Mouse (Mus musculus): ENCODE data around the gene Kras. TPM values are rescaled to one million over a fixed set of nuclear protein-coding genes. Genes with fewer than 3 reads are reported as not detected.

Kras gene
- polyA plus RNA-seq, 1 experiment = 295 TPM

GRCm38 (mm10) chr6:145235367-145235766 lies 14.7 kb downstream of the Kras start:
- H3K4me3 ChIP-seq (ENCODE audit: insufficient read depth, low read depth, low read length) = no peak overlapping the region
- no peaks in the 10 kb centered on the region for H3K4me1 ChIP-seq (ENCODE audit: control insufficient read depth, insufficient read depth, low read length)
- 51% methylated on average over 6 of the region's 6 CpGs for WGBS
- TF ChIP-seq CTCF (IDR thresholded peaks at IDR 0.05; ENCODE audit: insufficient read depth, low read depth, low read length) (no peak), POLR2A (IDR thresholded peaks at IDR 0.05; ENCODE audit: insufficient read depth, low read depth, low read length) (no peak)
- H3K27ac ChIP-seq (ENCODE audit: insufficient read depth, low read depth, low read length) = no peak overlapping the region

DNA sequence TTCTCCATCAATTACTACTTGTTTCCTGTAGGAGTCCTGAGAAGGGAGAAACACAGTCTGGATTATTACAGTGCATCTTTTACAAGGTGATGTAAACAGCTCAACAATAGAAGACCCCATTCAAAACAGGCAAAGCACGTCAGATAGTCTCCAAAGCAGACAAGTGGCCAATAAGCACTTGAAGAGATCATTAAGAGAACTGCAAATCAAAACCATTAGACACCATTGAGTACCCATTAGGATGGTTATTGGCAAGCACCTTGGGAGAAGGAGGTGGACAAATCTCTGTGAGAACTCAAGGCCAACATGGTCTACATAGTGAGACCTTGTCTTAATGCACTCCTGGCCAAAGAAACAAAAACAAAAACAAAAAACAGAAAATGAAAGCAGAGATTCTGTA lies 15.6 kb downstream of the Kras start:
- no peak for TF ChIP-seq POLR2A (IDR thresholded peaks at IDR 0.05; ENCODE audit: insufficient read depth, low read depth, low read length)
- no peak for TF ChIP-seq CTCF (IDR thresholded peaks at IDR 0.05; ENCODE audit: insufficient read depth, low read depth, low read length)
- Histone ChIP-seq H3K4me1 (ENCODE audit: control insufficient read depth, insufficient read depth, low read length) (no peaks in the 10 kb centered on the region), H3K4me3 (ENCODE audit: insufficient read depth, low read depth, low read length) (no peak overlapping the region), H3K27ac (ENCODE audit: insufficient read depth, low read depth, low read length) (no peak overlapping the region)
- 81% methylated on average over 1 of the region's 1 CpGs for WGBS

DNA sequence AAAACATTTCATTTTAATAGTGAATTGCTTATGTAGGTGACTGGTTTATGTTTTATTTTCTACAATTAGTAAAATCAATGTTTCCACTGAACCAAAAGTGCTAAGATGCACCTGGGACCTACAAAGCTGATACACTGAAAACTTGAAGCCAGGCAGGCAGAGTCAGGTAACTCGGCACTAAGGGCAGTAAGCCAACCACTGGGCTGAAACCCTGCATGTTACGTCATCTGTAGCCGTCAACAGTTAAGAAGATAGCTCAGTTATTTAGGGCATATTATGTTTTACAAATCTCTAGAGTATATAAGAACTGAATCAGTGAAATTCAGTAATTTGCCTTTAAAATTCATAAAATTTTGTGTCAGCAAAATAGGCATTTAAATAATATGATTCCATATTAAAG lies 23.7 kb downstream of the Kras start:
- Histone ChIP-seq H3K27ac (ENCODE audit: insufficient read depth, low read depth, low read length) (no peak overlapping the region), H3K4me1 (ENCODE audit: control insufficient read depth, insufficient read depth, low read length) (no peaks in the 10 kb centered on the region), H3K4me3 (ENCODE audit: insufficient read depth, low read depth, low read length) (no peak overlapping the region)
- TF ChIP-seq CTCF (IDR thresholded peaks at IDR 0.05; ENCODE audit: insufficient read depth, low read depth, low read length) (no peak), POLR2A (IDR thresholded peaks at IDR 0.05; ENCODE audit: insufficient read depth, low read depth, low read length) (no peak)
- 89% methylated on average over 3 of the region's 3 CpGs for WGBS

DNA sequence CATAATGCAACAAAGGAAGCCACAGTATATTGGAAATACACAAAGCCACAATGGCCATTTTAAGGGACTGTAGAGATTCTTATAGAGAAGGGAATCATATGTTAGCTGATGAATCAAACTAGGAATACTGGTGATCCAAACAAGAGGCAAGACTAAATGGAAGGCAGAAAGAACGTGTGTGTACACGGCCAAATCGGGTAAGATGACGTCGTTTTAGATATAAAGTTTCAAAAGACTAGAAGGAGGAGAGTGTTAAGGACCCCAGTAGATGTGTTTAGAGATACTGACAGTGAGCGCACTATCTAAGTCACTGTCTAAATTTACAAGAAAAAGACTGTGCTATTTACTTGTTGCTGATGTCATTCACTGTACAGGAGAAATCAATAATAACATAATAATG lies 25.8 kb downstream of the Kras start:
- H3K4me3 ChIP-seq (ENCODE audit: insufficient read depth, low read depth, low read length) = no peak overlapping the region
- WGBS = 86% methylated on average over 6 of the region's 6 CpGs
- no peaks in the 10 kb centered on the region for H3K4me1 ChIP-seq (ENCODE audit: control insufficient read depth, insufficient read depth, low read length)
- no peak overlapping the region for H3K27ac ChIP-seq (ENCODE audit: insufficient read depth, low read depth, low read length)
- TF ChIP-seq CTCF (IDR thresholded peaks at IDR 0.05; ENCODE audit: insufficient read depth, low read depth, low read length) = no peak
- no peak for TF ChIP-seq POLR2A (IDR thresholded peaks at IDR 0.05; ENCODE audit: insufficient read depth, low read depth, low read length)

DNA sequence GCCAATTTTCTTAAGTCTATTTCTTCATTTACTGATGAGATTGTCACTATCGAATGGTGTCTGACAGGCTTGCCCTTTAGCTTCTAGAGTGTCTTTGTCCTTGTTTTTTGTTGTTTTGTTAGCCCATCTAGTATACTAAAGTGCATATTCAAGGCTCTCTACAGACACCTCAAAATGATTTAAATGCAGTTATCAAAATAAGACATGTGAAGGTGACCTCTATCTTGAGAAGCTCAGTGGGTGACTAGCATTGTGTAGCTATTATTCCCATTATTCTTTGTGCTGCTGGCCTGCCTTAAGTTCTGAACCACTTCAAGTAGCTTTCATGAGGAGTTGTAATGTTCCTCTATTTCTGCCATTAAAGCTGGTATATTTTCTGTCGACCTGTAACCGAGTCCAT lies 34.2 kb downstream of the Kras start:
- TF ChIP-seq CTCF (IDR thresholded peaks at IDR 0.05; ENCODE audit: insufficient read depth, low read depth, low read length) (no peak), POLR2A (IDR thresholded peaks at IDR 0.05; ENCODE audit: insufficient read depth, low read depth, low read length) (no peak)
- WGBS = 94% methylated on average over 3 of the region's 3 CpGs

GRCm38 (mm10) chr6:145213916-145214315 lies 36.1 kb downstream of the Kras start:
- TF ChIP-seq CTCF (IDR thresholded peaks at IDR 0.05; ENCODE audit: insufficient read depth, low read depth, low read length) (no peak), POLR2A (IDR thresholded peaks at IDR 0.05; ENCODE audit: insufficient read depth, low read depth, low read length) (no peak)
- WGBS = 87% methylated on average over 2 of the region's 2 CpGs
- H3K4me1 ChIP-seq (ENCODE audit: control insufficient read depth, insufficient read depth, low read length) = no peaks in the 10 kb centered on the region

More for the DNA sequence above, 34.2 kb downstream of the Kras start:
- Histone ChIP-seq H3K4me1 (ENCODE audit: control insufficient read depth, insufficient read depth, low read length) (no peaks in the 10 kb centered on the region), H3K4me3 (ENCODE audit: insufficient read depth, low read depth, low read length) (no peak overlapping the region), H3K27ac (ENCODE audit: insufficient read depth, low read depth, low read length) (no peak overlapping the region)

DNA sequence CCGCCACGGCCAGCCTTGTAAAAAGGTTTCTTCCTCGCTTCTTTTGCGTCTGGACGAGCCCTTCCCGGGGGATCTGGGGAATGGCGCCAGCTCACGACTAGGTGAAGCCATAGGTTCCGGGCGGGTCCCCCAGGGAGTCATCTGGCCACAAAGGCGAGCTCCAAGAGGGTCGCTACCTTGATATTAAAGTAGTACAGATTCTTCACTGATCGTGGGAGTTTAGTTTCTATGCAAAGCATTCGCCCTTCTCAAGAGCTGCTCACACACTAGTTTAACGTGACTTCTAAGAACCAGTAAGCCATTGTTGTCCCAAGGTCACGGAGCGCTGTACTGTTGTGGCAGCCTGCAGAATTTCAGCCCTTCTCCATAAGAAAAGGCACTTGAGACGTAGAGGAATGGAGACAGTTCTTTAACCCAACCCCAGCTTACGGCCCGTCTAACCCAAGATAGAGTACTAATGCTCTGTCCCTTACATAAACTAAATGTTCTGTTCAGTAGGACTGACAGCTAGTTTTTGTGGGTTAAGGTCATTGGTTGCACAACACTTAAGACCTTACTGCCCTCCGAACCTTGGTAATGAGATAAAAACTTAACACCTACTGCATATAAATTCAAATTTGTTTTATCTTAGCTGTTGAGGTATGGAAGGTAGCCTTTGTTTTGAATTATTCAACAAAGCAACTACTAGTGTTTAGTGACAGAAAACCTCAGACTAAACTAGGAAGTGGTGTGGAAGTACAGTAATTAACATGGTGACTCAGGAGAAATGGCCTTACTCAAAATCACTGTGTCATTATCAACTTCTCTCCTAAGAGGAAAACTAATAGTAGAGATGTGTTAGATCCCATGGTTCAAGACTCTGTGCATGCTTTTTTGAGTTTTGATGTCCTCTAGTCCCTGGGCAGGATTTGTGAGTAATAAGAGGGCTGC lies 38.4 kb downstream of the Kras start:
- H3K4me3 ChIP-seq (ENCODE audit: insufficient read depth, low read depth, low read length) = peak overlapping the region; percentile 86
- WGBS = 3% methylated on average over 21 of the region's 21 CpGs
- TF ChIP-seq POLR2A (IDR thresholded peaks at IDR 0.05; ENCODE audit: insufficient read depth, low read depth, low read length) (no peak; the same call in 1 of the 2 replicates), CTCF (IDR thresholded peaks at IDR 0.05; ENCODE audit: insufficient read depth, low read depth, low read length) (no peak)
- peak overlapping the region; percentile 91 for H3K27ac ChIP-seq (ENCODE audit: insufficient read depth, low read depth, low read length)
- no peaks in the 10 kb centered on the region for H3K4me1 ChIP-seq (ENCODE audit: control insufficient read depth, insufficient read depth, low read length)

More at GRCm38 (mm10) chr6:145213916-145214315, 36.1 kb downstream of the Kras start:
- Histone ChIP-seq H3K4me3 (ENCODE audit: insufficient read depth, low read depth, low read length) (no peak overlapping the region), H3K27ac (ENCODE audit: insufficient read depth, low read depth, low read length) (no peak overlapping the region)

- TF ChIP-seq CTCF (IDR thresholded peaks at IDR 0.05; ENCODE audit: insufficient read depth, low read depth, low read length) (no peak), POLR2A (IDR thresholded peaks at IDR 0.05; ENCODE audit: insufficient read depth, low read depth, low read length) (peak; percentile 98)
- Histone ChIP-seq H3K4me3 (ENCODE audit: insufficient read depth, low read depth, low read length) (peak within 1 kb of the TSS; percentile 86), H3K4me1 (ENCODE audit: control insufficient read depth, insufficient read depth, low read length) (no peaks in the 10 kb centered on the region), H3K27ac (ENCODE audit: insufficient read depth, low read depth, low read length) (peak within 1 kb of the TSS; percentile 91)
- WGBS = under 1% methylated on average over 36 of the region's 36 CpGs
These were observed 39.2 kb downstream of the Kras start, which contains the start of the genes Casc1 and Etfrf1 for GRCm38 (mm10) chr6:145210816-145211338. Gene Casc1, minus strand, starts transcription at chr6:145211005. Gene Etfrf1, plus strand, starts transcription at chr6:145211134.

GRCm38 (mm10) chr6:145210056-145210680 lies 39.9 kb downstream of the Kras start:
- Histone ChIP-seq H3K4me1 (ENCODE audit: control insufficient read depth, insufficient read depth, low read length) (no peaks in the 10 kb centered on the region), H3K4me3 (ENCODE audit: insufficient read depth, low read depth, low read length) (peak overlapping the region; percentile 54), H3K27ac (ENCODE audit: insufficient read depth, low read depth, low read length) (no peak overlapping the region)
- WGBS = 11% methylated on average over 8 of the region's 8 CpGs
- no peak for TF ChIP-seq CTCF (IDR thresholded peaks at IDR 0.05; ENCODE audit: insufficient read depth, low read depth, low read length)
- no peak for TF ChIP-seq POLR2A (IDR thresholded peaks at IDR 0.05; ENCODE audit: insufficient read depth, low read depth, low read length)
